Mouse (Mus musculus) megakaryocyte-erythroid progenitor cell, adult 5-6 weeks (primary cell): ENCODE data around the gene Cth. TPM values are rescaled to one million over a fixed set of nuclear protein-coding genes. Genes with fewer than 3 reads are reported as not detected.
"Not testable (repeated sequence)": the region's sequence is repeated elsewhere in the genome, so short reads cannot be mapped to it uniquely, and the experiment has no call there.

Experiments used
- ATAC-seq: replicated peaks from 2 replicates; pipeline ENCODE4 v1.8.0; 2016; ENCODE audit warnings: mild to moderate bottlenecking, inconsistent platforms; ENCODE audit not compliant: severe bottlenecking, poor library complexity, low FRiP score, low TSS enrichment
- total RNA-seq, 2 experiments: library from RNA; stranded (forward) in 1 of 2; stranded (reverse) in 1 of 2; fragments of 200-1000, 215-1000 nt in 1 of 2; fragments of >200 nt in 1 of 2; fragmentation: Nextera tagmentation in 1 of 2; gene quantifications; 2 replicates each; pipeline ENCODE4 v1.2.3; 2014 to 2017

The Cth gene
- total RNA-seq (2014; fragmentation: Nextera tagmentation) (0.57 and 4.1 TPM in 2 replicates), total RNA-seq (2017) (1.5 TPM in 1 of 2 replicates, not detected in the other)

DNA sequence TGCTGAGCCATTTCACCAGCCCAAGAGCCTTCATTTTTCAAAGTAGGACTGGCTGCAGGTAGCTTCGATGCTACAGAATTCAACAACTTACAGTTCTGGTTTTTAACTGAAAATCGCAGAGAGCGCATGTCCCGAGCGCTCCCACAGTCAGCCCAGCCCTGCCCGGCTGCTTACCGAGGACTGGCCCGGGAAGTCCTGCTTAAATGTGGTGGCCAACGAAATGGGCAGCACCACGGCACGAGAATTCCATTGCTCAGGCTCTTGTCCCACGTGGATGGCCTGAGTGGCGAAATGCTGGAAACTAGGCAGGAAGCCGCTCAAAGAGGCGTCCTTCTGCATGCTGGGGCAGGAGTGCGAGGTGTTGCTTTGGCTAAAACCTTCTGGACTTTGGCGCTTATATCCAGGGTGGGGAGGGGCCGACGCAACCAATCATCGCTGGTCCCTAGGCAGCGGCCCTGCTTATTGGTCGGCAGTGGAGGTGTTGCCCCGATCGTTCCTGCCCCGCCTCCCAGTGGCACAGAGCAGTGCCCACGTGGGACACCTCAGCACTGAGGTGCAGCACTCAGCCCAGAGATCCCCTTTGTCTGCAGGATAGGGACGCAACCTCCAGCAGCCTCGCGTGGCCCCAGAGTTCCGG lies at the start of gene Cth:
TSS of gene Cth (minus strand) at position 386 of the 637 bp plus-strand sequence.
- ATAC-seq = peak; percentile 99

DNA sequence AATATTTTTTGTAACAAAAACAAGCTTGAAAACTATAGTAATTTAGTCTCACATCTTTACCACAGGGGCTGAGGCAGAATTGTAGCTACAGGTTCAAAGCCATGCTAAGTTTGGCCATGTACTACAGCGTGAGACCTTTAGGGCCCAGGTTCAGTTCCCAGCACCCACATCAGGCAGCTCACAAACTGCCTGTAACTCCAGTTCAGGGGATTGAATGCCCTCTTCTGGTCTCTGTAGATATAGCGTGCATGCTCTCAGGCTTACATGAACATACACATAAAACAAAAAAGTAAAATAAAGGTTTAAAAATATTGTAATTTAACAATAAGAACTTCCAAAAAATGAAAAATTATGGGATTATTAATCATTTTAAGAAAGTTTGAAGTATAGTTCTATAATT lies 48.4 kb upstream of the Cth start:
- no peak for ATAC-seq

DNA sequence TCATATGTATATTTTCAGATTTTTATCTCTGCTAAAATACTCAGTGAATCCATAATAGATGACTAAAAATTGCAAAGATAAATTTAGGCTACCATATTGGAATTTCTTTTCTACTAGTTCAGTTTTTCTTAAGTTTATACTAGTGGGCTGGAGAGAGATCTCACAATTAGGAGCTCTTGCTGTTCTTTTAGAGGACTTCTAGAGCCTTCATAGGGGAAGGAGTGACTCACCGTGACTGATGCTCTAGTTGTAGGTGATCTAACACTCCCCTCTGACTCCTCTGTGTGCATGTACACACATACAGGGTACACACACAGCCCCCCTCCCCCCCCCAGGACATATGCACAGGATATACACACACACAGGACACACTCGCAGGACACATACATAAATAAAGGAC lies 46.3 kb upstream of the Cth start:
- ATAC-seq = no peak

DNA sequence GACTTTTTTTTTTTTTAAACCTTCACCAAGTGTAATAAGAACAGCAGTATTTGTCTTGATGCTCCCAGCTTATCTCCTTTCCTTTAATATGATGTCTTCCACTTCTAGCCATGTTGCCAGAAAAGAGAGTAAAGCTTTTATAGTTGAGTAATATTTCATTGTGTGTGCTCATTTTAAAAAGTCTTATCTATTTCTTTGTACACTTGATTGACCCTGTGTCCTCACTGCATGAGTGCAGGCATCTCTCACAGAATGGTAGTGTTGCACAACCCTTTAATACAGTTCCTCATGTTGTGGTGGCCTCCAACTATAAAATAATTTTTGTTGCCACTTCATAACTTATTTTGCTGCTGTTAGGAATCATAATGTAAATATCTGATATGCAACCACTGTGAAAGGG lies 32.4 kb upstream of the Cth start:
- ATAC-seq = no peak

DNA sequence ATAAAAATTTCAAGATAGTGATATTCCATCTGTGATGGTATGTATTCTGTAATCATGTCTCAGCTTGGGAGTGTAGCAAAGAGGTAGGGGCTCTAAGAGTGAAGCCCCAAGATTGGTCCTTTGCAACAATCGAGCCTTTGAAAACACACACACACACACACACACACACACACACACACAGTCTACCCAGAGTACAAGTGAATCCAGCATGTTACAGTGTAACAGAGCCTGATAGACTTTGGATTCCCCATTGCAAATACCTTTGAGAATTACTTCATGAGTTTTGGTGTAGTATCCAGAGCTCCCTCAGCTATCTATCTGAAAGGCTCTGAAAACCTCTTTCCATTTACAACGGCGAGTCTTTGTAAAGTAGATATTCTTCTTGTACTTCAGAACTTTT lies 31.3 kb upstream of the Cth start:
- no peak for ATAC-seq

DNA sequence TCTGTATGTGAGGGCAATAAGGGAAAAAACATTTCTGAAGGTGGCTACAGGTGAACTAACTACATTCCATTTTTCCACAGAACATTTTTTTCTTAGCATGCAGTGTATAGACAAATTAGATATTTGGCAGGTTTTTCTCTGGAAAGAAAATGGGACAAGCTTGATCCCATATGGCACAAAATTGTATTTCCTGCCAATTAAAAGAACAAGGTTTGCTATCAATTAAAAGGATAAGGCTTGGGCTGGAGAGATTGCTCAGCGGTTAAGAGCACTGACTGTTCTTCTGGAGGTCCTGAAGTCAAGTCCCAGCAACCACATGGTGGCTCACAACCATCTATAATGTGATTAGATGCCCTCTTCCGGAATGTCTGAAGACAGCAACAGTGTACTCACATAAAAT lies 30.6 kb upstream of the Cth start:
- no peak for ATAC-seq

DNA sequence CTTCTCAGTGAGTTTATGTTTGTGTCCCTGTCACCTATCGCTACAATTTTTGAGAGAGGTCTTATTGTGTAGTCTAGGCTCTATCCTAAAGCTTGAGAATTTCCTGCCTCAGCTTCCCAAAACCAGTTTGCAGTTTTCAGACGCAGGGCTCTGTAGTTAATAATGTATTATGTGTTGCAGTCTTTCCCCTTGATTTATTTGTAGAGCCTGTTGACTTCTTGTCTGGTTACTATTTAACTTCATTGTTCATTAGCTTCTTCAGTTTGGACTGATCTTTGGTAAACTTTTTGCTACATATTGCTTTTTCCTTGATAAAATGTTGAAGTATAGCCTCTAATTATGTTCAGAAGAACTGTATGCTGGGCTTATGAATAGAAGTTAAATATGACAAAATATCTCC lies 27.8 kb upstream of the Cth start:
- ATAC-seq = no peak

DNA sequence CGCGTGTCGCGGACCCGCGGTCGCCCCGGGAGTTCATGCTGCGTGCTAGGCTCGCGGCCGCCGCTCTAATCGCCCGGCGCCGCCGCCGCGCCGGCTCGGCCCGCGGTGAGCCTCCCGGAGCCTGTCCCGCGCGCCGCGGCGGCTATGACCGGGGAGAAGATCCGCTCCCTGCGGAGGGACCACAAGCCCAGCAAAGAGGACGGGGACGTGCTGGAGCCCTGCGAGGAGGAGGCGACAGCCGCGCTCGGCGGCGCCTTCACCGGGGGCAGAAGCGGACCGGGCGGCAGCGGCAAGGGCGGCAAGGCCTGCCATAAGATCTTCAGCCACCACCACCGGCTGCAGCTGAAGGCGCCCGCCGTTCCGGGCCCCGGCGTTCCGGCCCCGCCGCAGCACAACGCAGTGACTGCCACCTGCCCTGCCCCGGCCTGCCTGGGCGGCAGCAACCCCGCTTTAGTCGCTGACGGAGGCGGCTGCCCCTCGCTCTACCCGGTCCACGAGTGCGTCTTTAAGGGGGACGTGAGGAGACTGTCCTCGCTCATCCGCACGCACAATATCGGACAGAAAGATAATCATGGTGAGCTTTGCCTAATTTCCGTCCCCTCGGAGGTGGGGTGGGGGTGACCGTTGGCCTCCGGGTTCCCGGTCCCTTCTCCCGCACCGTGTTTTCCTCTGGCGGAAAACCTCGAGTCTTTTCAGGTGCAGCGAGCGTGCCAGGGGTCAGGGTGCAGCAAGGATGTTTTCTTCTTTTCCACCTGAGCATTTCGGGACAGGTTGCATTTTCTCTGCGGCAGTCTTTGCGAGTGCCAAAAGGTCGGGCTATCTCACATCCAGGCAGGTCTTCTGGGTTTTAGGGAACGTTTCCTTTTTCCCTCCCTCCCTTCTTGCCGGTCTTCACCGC lies 22.8 kb upstream of the Cth start:
- peak; percentile 51 for ATAC-seq

DNA sequence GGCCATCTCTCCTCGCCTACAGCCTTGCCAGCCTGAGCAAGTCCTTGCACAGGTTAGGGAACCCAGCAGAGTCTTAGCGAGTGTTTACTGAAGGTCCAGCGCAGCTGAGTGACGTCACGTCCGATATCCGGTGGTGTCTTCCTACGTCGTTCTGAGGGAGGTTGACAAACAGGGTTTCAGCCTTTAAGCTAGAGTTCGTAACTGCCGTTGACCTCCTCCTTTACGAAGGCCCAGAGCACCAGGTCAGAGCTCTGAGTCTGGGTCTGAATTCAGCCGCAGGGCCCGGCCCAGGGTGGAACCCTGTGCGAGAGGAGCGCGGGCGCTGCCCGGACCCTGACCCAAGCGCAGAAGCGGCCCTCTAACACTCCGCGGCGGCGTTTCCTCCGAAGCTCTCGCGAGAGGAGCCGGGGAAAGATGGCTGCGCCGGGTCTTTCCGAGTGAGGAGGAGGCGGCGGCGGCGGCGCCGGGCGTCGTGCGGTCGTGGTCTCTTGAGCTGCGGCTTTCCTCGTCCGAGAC lies 22.0 kb upstream of the Cth start, which contains the start of gene Ankrd13c:
TSS of gene Ankrd13c (plus strand) at position 397 of the 516 bp plus-strand sequence.
- peak; percentile 96 for ATAC-seq

DNA sequence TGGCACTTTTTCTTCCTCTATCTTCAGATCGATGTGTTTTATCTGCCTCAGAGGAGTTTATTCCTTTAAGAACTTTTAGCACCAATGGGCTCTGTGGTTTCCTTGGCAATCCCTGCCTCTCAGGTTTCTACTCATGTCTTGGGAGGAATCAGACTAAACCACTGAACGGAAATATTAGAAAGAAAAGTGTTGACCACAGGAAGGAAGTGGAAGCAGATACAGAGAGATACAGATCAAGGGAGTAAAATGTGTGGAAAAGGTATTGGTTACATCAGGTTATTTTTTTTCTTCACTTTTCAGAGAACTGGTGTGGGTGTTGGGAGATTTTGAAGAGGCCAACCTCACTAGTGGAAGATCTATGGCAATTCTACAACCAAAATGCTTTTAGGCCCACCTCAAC lies 13.7 kb upstream of the Cth start:
- no peak for ATAC-seq

DNA sequence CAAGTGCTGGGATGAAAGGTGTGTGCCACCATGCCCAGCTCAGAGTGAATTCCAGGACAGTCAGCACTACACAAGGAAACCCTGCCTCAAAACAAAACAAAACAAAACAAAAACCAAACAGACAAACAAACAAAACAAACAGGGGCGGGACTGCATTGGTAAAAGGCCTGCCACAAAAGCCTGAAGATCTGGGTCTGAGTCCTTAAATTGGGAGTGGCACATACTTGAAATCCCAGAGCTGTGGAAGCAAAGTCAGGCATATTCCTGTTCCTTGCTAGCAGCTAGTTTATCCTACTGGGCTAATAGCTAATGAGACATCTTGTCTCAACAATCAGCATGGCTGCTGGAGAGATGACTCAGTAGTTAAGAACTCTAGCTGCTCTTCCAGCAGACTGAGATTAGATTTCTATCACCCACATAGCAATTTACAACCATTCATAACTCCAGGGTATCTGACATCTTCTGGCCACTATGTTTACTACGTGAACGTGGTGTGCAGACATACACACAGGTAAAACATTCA lies 9.5 kb upstream of the Cth start:
- ATAC-seq = no peak

DNA sequence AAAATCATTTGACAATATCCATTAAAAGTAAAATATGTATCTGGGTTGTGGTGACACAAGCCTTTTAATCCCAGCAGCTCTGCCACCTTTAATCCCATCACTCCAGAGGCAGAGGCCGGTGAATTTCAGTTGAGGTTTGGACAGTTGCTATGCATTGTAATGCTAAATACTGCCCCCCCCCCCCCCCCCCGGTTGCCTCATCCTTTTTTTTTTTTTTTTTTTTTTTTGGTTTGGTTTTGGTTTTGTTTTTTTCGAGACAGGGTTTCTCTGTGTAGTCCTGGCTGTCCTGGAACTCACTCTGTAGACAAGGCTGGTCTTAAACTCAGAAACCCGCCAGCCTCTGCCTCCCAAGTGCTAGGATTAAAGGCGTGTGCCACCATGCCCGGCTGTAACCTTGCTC lies 8.3 kb upstream of the Cth start:
- not testable (repeated sequence) for ATAC-seq

DNA sequence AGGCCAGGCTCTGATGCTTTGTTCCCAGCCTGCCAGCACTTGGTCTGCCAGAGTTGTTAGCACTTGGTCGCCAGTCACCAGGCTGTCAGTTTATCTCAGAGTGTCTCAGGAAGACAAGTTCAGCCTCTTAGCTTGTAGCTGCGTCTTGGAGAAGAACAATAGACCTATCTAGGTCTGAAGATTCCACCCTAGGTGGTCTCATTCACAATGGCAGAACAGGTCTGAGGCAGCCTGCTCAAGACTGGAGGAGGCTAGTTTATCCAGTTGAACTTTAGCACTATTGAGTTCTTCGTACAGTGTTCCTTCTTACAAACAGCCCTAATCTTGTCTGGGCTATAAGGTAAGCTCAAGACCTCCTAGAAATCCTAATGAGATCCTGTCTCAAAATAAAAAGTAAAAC lies 7.2 kb upstream of the Cth start:
- ATAC-seq = no peak

DNA sequence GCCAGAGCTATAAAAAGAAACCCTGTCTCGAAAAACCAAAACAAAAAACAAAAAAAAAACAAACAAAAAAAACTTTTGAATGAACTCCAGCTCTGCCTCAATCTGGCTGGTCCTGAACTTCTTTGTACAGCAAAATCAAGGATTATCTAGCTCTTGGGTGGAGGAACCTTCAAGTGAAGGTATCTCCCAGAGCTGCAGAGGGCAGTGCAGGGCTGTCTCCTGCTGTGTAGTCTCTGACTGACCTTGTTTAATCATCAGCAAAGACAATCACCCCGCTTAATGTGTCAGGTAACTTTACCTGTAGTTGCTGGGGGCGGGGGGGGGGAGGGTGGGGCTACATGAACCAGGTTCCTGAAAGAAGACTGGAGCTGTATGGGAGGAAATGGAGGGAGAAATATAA lies 6.7 kb upstream of the Cth start:
- 0 out of 2 replicates have a peak, but pooled peaks have one; percentile 56 for ATAC-seq

DNA sequence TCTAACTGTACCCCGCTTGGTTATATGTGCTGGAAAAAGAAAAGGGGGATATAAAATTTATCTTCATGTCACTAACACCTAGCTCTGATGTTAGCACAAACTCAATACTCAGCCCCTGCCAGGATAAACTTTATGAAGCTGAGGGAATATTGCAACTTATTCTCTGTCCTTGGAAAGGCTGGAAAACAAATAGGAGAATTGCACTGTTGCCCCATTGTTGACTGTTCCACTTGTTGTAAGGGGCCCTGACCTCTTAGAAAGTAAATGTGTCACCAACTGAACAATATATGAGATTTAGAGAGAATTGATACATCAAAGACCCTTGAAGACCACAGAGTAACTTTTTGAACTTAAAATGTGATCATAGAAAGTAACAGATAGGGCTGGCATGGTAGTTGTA lies 4.5 kb upstream of the Cth start:
- no peak for ATAC-seq

DNA sequence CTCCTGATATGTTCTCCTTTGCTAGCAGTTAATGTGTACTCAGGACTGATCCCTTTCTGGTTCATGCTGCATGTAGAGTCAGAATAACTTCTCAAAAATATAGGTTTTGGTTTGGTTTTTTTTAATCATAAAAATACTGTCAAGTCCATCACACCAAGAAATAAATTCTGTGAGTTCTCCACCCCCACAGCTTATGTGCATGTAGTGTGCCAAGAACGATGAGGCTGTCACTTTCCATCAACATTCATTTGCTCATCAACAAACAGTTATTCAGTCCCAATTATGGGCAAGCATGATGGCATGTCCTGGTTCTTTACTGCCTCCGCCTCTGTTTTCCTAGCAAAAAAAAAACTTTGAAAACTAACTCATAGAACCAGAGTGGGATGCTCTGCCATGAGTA lies 3.9 kb upstream of the Cth start:
- no peak for ATAC-seq

DNA sequence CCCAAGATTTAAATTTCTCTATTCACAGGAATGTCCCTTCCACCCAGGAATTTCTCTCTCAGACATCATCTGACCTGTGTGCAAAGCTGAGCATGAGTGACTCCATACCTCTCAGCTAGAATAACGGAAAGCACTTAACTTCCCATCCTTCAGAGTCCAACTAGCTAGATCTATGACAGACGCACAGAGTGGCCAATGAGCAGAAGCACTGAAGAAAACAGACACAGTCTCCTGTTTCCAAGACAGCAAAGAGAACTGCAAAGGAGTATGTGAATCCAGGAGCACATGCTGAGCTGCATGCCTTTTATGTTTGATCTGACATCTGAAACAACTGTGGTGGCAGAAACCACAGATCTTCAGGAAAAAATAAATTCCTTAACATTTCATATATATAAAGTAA lies 1.9 kb upstream of the Cth start:
- no peak for ATAC-seq

DNA sequence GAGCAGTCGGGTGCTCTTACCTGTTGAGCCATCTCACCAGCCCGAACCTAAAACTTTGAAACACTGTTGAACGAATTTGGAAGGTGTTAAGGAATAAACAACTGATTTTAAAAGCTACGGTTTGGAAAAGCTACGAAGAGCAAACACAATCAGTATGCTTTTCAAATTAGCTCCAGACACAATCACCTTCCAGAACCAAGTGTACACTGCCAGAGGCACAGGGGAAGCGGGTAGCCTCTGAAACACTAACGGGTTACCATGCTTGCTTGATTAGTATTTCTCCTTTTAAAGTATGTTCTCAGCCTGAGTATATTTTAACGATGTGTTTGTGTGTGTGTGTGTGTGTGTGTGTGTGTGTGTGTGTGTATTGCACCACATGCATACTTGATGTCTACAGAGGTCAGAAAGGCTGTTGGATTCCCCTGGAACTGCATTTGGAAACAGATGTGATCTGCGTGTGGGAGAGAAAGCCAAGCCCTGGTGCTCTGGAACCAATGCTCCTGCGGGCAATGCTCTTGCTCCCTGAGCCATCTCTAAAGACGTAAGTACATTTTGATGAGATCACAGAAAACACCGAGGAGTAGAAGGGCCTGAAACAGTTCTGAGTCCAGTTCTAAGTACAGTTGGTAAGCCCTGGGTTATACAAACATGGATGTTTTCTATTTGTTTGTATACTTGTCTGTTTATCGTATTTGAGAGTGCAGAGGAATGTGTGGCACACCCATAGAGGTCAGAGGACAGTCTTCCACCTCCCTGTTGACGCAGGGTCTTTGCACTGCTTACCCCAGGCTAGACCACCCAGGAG lies 1.0 kb upstream of the Cth start:
- no peak for ATAC-seq

DNA sequence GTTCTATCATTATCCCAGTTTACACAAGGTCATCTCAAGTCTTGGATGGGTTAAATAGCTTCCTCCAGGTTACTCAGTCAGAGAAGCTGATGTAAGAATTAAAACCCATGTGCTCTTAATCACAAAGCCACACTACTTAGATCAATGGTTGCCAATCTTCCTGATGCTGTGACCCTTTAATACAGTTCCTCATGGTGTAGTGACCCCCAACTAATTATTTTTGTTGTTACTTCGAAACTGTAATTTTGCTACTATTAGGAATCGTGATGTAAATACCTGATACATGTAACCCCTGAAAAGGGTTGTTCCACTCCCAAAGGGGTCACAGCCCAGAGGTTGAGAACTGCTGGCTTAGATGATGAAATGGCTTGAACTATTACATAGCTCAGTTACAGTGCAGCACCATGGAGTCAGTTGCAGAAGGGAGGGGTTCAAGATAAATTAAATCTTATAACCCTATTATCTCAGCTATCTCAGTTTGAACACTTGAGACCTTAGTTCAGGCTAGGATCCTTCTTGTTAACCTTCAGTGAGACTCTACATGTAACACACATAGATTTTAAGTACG lies 1.5 kb downstream of the Cth start:
- ATAC-seq = no peak
